Mouse (Mus musculus): ENCODE results near the gene Ppp2r5c.

Gene Ppp2r5c

GRCm38 (mm10) chr12:110446290-110447170 is at the start of gene Ppp2r5c:
Gene Ppp2r5c, plus strand, starts transcription at chr12:110447120.
- peak; percentile 87 for DNase-seq (ENCODE audit: low read depth, low spot score)

GRCm38 (mm10) chr12:110398351-110398750 is 48.6 kb upstream of the Ppp2r5c start:
- DNase-seq (ENCODE audit: low read depth, low spot score): peak; percentile 86

GRCm38 (mm10) chr12:110399161-110399560 is 47.8 kb upstream of the Ppp2r5c start:
- peak; percentile 62 for DNase-seq (ENCODE audit: low read depth, low spot score)

GRCm38 (mm10) chr12:110400936-110401335 is 46.0 kb upstream of the Ppp2r5c start:
- no peak for DNase-seq (ENCODE audit: low read depth, low spot score)

- DNase-seq (ENCODE audit: low read depth, low spot score): no peak
These were observed 45.0 kb upstream of the Ppp2r5c start for GRCm38 (mm10) chr12:110401871-110402270.

GRCm38 (mm10) chr12:110416244-110416643 is 30.7 kb upstream of the Ppp2r5c start:
- peak; percentile 65 for DNase-seq (ENCODE audit: low read depth, low spot score)

- no peak for DNase-seq (ENCODE audit: low read depth, low spot score)
These were observed 29.6 kb upstream of the Ppp2r5c start for GRCm38 (mm10) chr12:110417023-110417986.

GRCm38 (mm10) chr12:110417987-110418734 is 28.8 kb upstream of the Ppp2r5c start:
- no peak for DNase-seq (ENCODE audit: low read depth, low spot score)

GRCm38 (mm10) chr12:110418735-110419350 is 28.1 kb upstream of the Ppp2r5c start:
- peak; percentile 81 for DNase-seq (ENCODE audit: low read depth, low spot score)

- no peak for DNase-seq (ENCODE audit: low read depth, low spot score)
These were observed 27.0 kb upstream of the Ppp2r5c start for GRCm38 (mm10) chr12:110419879-110420278.

- no peak for DNase-seq (ENCODE audit: low read depth, low spot score)
These were observed 25.6 kb upstream of the Ppp2r5c start for GRCm38 (mm10) chr12:110421361-110421760.

GRCm38 (mm10) chr12:110424008-110424704 is 22.8 kb upstream of the Ppp2r5c start:
- DNase-seq (ENCODE audit: low read depth, low spot score): peak; percentile 27

- no peak for DNase-seq (ENCODE audit: low read depth, low spot score)
These were observed 20.4 kb upstream of the Ppp2r5c start for GRCm38 (mm10) chr12:110426417-110427010.

- DNase-seq (ENCODE audit: low read depth, low spot score): no peak
These were observed 17.5 kb upstream of the Ppp2r5c start for GRCm38 (mm10) chr12:110429340-110429973.

- DNase-seq (ENCODE audit: low read depth, low spot score): no peak
These were observed 16.9 kb upstream of the Ppp2r5c start for GRCm38 (mm10) chr12:110429990-110430389.

GRCm38 (mm10) chr12:110431805-110432204 is 15.1 kb upstream of the Ppp2r5c start:
- peak; percentile 32 for DNase-seq (ENCODE audit: low read depth, low spot score)

- no peak for DNase-seq (ENCODE audit: low read depth, low spot score)
These were observed 10.1 kb upstream of the Ppp2r5c start for GRCm38 (mm10) chr12:110436638-110437366.

- no peak for DNase-seq (ENCODE audit: low read depth, low spot score)
These were observed 9.6 kb upstream of the Ppp2r5c start for GRCm38 (mm10) chr12:110437367-110437703.

Data from 3T3-L1 (cell line).